17 mouse cellular contexts compared by ENCODE assay signal in genomic region chr7:133505628-133506027, GRCm38 (mm10).
DNase-seq lines count a peak whose midpoint lies in the region; ATAC-seq and TF ChIP-seq lines count a peak whose summit lies in the region.
"Had no signal": no experiment of that assay in that cellular context is flagged by ENCODE, and none has a peak within 500 bp of the region (broad histone marks: within the 10 kb centered on the region; RNA-seq: fewer than 3 reads in every experiment).

No protein-coding gene starts in this region.

- no peak overlapping the region for H3K4me3 ChIP-seq in kidney, postnatal 0 days (replicated peaks; ENCODE audit: low read depth, low read length)
- H3K4me3 ChIP-seq in kidney, embryonic 16.5 days (ENCODE audit: low read length): no peak overlapping the region
- no peak overlapping the region for H3K4me3 ChIP-seq in cerebellum, adult 2 months (replicated peaks; ENCODE audit: insufficient read depth, low read depth, low read length)
- H3K4me3 ChIP-seq: forebrain, embryonic 13.5 days; neural tube, embryonic 15.5 days had no signal

- H3K27me3 ChIP-seq in kidney, postnatal 0 days (ENCODE audit: insufficient read depth, low read length): no peaks in the 10 kb centered on the region
- no peaks in the 10 kb centered on the region for H3K27me3 ChIP-seq in kidney, embryonic 16.5 days (ENCODE audit: insufficient read depth, low read length)
- no peaks in the 10 kb centered on the region for H3K27me3 ChIP-seq in cerebellum, adult 2 months (ENCODE audit: control insufficient read depth, insufficient read depth, low read length)
- H3K27me3 ChIP-seq: forebrain, embryonic 13.5 days; neural tube, embryonic 15.5 days had no signal

- no peak for DNase-seq in kidney, postnatal 0 days (ENCODE audit: low spot score)
- peak; percentile 12 for DNase-seq in lung, postnatal 36 days
- DNase-seq in lung, adult 18-20 months: no peak
- DNase-seq in ES-CJ7 (ENCODE audit: low read depth, low spot score) (peak; percentile 15), R1 (ENCODE audit: low read depth, low spot score) (peak; percentile 28)
- no peak for DNase-seq in cerebellum, adult 2 months
- DNase-seq: adrenal gland, adult 2 months; cerebellum, adult 9-11 months; embryo, embryonic 11 days; heart, adult 18-20 months; kidney, postnatal 14 days; left cerebral cortex, postnatal 4 days; right cerebral cortex, postnatal 4 days had no signal

- ATAC-seq in kidney, postnatal 0 days (replicated peaks; ENCODE audit: low FRiP score, low read depth): no peak
- no peak for ATAC-seq in kidney, embryonic 16.5 days (ENCODE audit: low FRiP score, low TSS enrichment)
- ATAC-seq: forebrain, embryonic 13.5 days had no signal

- no peak overlapping the region for H3K9ac ChIP-seq in kidney, postnatal 0 days (ENCODE audit: low read depth, low read length)
- no peak overlapping the region for H3K9ac ChIP-seq in kidney, embryonic 16.5 days (replicated peaks; ENCODE audit: low read length)
- H3K9ac ChIP-seq: forebrain, embryonic 13.5 days; hindbrain, embryonic 14.5 days; neural tube, embryonic 15.5 days had no signal

- H3K4me2 ChIP-seq in kidney, postnatal 0 days (ENCODE audit: low read length): no peak overlapping the region
- no peak overlapping the region for H3K4me2 ChIP-seq in kidney, embryonic 16.5 days (replicated peaks; ENCODE audit: low read depth, low read length)
- H3K4me2 ChIP-seq: forebrain, embryonic 13.5 days; hindbrain, embryonic 14.5 days; neural tube, embryonic 15.5 days had no signal

- TF ChIP-seq POLR2A in cerebellum, adult 2 months (IDR thresholded peaks at IDR 0.05; ENCODE audit: borderline replicate concordance, insufficient read depth, low read length): no peak

- 95% methylated on average over 2 of the region's 2 CpGs for WGBS in kidney, postnatal 0 days
- WGBS in kidney, embryonic 16.5 days: 91% methylated on average over 2 of the region's 2 CpGs
- WGBS in cerebellum, adult 2 months: 93% methylated on average over 2 of the region's 2 CpGs

- H3K27ac ChIP-seq in kidney, postnatal 0 days: no peak overlapping the region
- no peak overlapping the region for H3K27ac ChIP-seq in kidney, embryonic 16.5 days (ENCODE audit: low read length)
- H3K27ac ChIP-seq in cerebellum, adult 2 months (ENCODE audit: insufficient read depth, low read length): no peak overlapping the region
- H3K27ac ChIP-seq: forebrain, embryonic 13.5 days; hindbrain, embryonic 14.5 days; neural tube, embryonic 15.5 days had no signal

- peaks cover 5% of the 10 kb centered on the region; the same call in 1 of the 2 replicates for H3K4me1 ChIP-seq in kidney, postnatal 0 days (replicated peaks; ENCODE audit: insufficient read depth, low read length)
- peaks cover 16% of the 10 kb centered on the region; the same call in 1 of the 2 replicates for H3K4me1 ChIP-seq in kidney, embryonic 16.5 days (ENCODE audit: insufficient read depth, low read length)
- H3K4me1 ChIP-seq in cerebellum, adult 2 months (ENCODE audit: control insufficient read depth, insufficient read depth, low read length): no peaks in the 10 kb centered on the region

- H3K36me3 ChIP-seq in kidney, postnatal 0 days (ENCODE audit: insufficient read depth, low read length): no peaks in the 10 kb centered on the region
- H3K36me3 ChIP-seq in kidney, embryonic 16.5 days (ENCODE audit: insufficient read depth, low read length): no peaks in the 10 kb centered on the region
- H3K36me3 ChIP-seq: neural tube, embryonic 15.5 days had no signal

- H3K9me3 ChIP-seq in kidney, postnatal 0 days (replicated peaks; ENCODE audit: low read length): no peaks in the 10 kb centered on the region
- peaks cover 4% of the 10 kb centered on the region; the same call in 1 of the 2 replicates for H3K9me3 ChIP-seq in kidney, embryonic 16.5 days (ENCODE audit: low read length)
- H3K9me3 ChIP-seq: forebrain, embryonic 13.5 days; neural tube, embryonic 15.5 days had no signal

- TF ChIP-seq CTCF in kidney, postnatal 0 days (IDR thresholded peaks at IDR 0.05; ENCODE audit: low read depth): peak; percentile 22; the same call in 1 of the 2 replicates
- no peak for TF ChIP-seq CTCF in cerebellum, adult 2 months (IDR thresholded peaks at IDR 0.05; ENCODE audit: borderline replicate concordance, insufficient read depth, low read depth, low read length)

Comparison
In these comparisons a context has a peak if more than half of its experiments do, and no peak if none do; other contexts are left out.
1. DNase-seq: peak in lung, postnatal 36 days (single experiment), ES-CJ7 (single experiment) and R1 (single experiment); none in kidney, postnatal 0 days (single experiment), lung, adult 18-20 months (0 of 2) and cerebellum, adult 2 months (0 of 2).